Mouse (Mus musculus) neural tube, embryonic 10.5 days (tissue): ENCODE results near the gene Zfp366.

Experiments
- DNase-seq: peaks from one replicate; pipeline ENCODE4 v3.0.0-alpha.2; 2017; ENCODE audit warnings: low spot score; ENCODE audit errors: extremely low spot score

Gene Zfp366

GRCm38 (mm10) chr13:99186138-99186853 lies 1.7 kb downstream of the Zfp366 start:
- no peak for DNase-seq

GRCm38 (mm10) chr13:99186859-99187258 lies 2.2 kb downstream of the Zfp366 start:
- DNase-seq: no peak

DNA sequence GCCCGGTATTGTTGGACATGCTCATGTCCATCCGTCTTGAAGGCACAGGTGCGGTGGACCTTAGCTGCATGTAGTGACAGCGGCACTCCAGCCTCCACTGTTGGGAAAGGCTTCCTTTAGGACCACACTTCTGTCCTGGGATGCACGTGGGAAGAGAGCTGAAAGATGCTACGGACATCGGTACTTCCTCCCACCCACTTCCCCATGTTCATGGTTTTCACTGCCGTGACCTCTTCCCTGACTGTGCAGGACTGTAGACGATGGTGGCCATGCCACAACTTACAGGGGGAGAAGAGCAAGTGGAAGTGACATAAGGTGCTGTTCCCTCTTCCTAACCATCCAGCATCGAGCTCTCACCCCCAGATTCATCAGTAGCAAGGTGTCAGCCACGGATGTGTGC lies 2.8 kb downstream of the Zfp366 start:
- DNase-seq: no peak

- DNase-seq: no peak
Measured at GRCm38 (mm10) chr13:99188625-99189024, 4.0 kb downstream of the Zfp366 start.

DNA sequence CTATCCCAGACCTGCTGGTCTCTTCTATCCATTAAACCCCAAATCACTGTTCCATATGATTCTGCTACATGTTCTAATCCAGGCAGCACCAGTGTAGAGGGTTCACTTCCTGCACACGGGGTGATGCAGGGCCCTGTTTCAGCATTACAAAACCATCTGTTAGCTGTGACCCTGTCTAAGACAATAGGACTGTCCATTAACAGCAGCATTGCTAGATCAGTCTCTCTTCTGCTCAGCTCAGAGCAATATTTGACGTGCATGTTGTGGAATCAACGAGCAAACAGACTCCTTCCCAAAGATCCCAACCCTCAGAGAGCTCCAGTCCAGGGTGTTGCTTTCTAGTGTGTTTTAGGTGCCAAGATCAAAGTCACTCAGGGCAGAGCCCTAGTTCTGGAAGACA lies 5.0 kb downstream of the Zfp366 start:
- DNase-seq: no peak

- DNase-seq: no peak
Measured at GRCm38 (mm10) chr13:99190466-99190865, 5.8 kb downstream of the Zfp366 start.

GRCm38 (mm10) chr13:99191063-99191462 lies 6.4 kb downstream of the Zfp366 start:
- no peak for DNase-seq

DNA sequence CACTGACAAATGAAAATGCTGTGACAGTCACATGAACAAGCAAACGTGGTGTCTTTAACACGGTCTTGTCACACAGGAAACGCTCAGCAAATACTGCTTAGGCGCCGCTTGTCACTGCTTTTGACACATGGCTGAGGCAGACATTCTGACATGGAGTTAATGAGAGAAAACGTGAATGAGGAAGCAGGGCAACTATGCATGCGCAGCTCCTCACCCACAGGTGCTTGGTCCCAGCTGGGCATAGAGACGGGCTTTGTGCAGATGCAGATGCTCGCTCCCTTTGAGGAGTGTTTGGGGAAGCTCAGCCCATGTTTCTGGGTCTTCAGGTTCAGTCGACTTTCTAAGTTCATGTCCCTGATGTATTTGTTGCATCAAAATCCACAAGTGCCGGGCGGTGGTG lies 11.7 kb downstream of the Zfp366 start:
- DNase-seq: no peak

- no peak for DNase-seq
Measured at GRCm38 (mm10) chr13:99196865-99197264, 12.2 kb downstream of the Zfp366 start.

GRCm38 (mm10) chr13:99201647-99202574 lies 17.3 kb downstream of the Zfp366 start:
- no peak for DNase-seq

- no peak for DNase-seq
Measured at GRCm38 (mm10) chr13:99207214-99207613, 22.6 kb downstream of the Zfp366 start.

DNA sequence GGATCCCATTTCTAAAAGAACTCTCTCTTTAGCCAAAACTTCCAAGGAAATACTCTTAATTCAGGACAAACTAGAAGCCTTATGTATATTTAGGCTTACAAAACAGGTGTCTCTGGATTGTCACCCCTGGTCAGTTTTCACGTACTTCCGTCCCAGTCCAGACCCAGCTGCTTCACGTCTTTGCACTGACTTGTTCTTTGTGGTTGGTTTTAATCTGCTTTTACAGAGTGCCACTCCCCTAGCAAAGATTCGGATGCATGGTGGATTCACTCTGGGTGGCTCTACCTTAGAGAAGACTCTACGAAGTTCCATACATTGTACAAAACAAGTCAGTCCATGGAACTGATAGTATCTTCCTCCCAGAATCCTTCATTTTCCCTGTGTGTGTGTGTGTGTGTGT lies 25.2 kb downstream of the Zfp366 start:
- no peak for DNase-seq

DNA sequence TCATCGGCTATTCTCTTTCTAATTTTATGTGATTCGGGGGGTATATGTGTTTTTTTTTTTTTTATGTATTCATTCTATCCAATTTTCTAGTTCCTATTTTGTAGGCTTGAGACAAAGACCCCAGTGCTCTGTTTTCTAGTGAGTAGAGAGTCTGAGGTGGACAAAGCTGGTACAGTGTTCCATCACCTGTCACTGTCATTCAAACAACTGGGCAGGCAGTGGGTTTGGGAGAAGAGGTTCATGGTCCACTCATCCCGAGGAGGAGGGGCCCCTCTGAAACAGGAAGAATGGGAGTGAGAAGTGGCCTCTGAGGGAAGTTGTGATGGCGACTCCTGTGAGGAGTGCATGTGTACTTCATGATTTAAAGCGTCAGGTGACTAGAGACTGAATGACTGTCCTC lies 26.2 kb downstream of the Zfp366 start:
- DNase-seq: no peak

- no peak for DNase-seq
Measured at GRCm38 (mm10) chr13:99212976-99213375, 28.4 kb downstream of the Zfp366 start.

- DNase-seq: no peak
Measured at GRCm38 (mm10) chr13:99216005-99216404, 31.4 kb downstream of the Zfp366 start.

DNA sequence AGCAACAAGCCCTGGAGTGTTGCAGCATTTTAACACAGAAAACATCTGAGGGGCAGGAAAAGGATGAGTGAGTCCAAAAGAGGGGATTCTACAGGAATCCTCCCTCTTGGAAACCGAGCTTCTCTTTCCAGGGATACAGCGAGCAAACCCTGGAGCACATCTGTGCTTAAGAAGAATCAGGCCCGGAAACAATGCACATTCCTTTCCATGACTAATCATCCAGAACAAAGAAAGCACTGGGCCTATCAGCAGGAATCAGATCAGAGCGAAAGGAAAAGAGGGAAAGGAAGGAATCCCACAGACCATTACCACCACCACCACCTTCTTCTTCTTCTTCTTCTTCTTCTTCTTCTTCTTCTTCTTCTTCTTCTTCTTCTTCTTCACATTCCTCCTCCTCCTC lies 33.4 kb downstream of the Zfp366 start:
- no peak for DNase-seq

DNA sequence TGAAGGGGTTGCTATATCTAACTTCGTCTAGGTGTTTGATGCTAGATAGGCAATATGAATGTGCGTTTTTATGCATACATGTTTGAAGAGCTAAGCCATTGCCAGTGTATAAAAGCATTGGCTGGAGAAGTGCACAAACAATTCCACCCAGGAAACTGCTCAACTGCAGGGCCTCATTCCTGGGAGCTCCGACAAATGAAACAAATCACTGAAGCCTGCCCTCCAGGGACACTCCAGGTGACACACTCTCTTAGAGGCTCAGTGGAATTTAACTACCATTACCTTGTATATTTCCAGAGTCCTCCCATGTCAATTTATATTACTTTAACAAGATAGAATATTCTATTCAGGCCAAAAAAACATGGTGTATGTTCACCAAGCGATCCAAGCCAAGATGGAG lies 35.0 kb downstream of the Zfp366 start:
- DNase-seq: no peak

GRCm38 (mm10) chr13:99221996-99222395 lies 37.4 kb downstream of the Zfp366 start:
- DNase-seq: no peak

GRCm38 (mm10) chr13:99222476-99222875 lies 37.9 kb downstream of the Zfp366 start:
- DNase-seq: no peak

GRCm38 (mm10) chr13:99223321-99223884 lies 38.8 kb downstream of the Zfp366 start:
- DNase-seq: no peak

DNA sequence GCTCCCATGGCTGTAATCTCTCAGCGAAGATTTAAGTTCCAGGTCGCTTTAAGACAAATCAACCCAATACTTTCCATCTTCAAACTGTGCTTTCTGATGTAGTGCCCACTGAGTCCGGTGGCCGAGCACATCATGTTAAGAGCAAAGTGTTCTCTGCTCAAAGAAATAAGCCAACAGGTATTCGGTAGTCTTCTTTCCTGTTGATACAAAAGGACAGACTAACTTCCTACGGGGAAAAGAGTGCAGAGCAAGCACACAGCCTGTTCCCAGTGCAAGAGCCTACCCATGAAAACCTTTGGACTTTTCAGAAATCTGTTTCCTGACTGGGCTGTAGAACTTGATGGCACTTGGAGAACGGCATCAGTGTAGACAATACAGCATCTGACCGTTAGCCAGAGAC lies 39.3 kb downstream of the Zfp366 start:
- no peak for DNase-seq
